Mouse (Mus musculus) heart, embryonic 13.5 days (tissue): ENCODE measurements at regions not wholly inside any gene's neighbourhood (a gene's known extent, or its start where the extent isn't known, plus 50 kb on each side); places are given as distances from the start of the nearest gene placed in this dataset.
A peak's percentile ranks its signal among the peaks of the same experiment; 100 is the strongest.

ENCODE experiments used
- ATAC-seq: fragments of 200-750 bp; cut with Nextera tagmentation; 2 replicates; pipeline ENCODE4 v1.8.0; 2017; ENCODE audit warnings: moderate TSS enrichment; ENCODE audit not compliant: insufficient number of reproducible peaks, low FRiP score, low TSS enrichment; ENCODE audit errors: extremely low read depth
- H3K27ac ChIP-seq: fragments of 300-500 bp; sonication (generic); replicated peaks from 2 replicates; pipeline ENCODE4 v1.5.1; 2015; ENCODE audit warnings: moderate library complexity, mild to moderate bottlenecking, inconsistent platforms
- H3K27me3 ChIP-seq: fragments of 300-500 bp; sonication (generic); replicated peaks from 2 replicates; pipeline ENCODE4 v1.6.1; 2015; ENCODE audit warnings: mild to moderate bottlenecking, inconsistent platforms
- H3K36me3 ChIP-seq: fragments of 300-500 bp; sonication (generic); 2 replicates; pipeline ENCODE4 v1.6.1; 2015; ENCODE audit warnings: mild to moderate bottlenecking, inconsistent platforms
- H3K4me1 ChIP-seq: fragments of 300-500 bp; sonication (generic); 2 replicates; pipeline ENCODE4 v1.6.1; 2015; ENCODE audit warnings: inconsistent platforms
- H3K4me2 ChIP-seq: fragments of 300-500 bp; sonication (generic); 2 replicates; pipeline ENCODE4 v1.6.1; 2015; ENCODE audit warnings: inconsistent platforms, mild to moderate bottlenecking, moderate library complexity
- H3K4me3 ChIP-seq: fragments of 300-500 bp; sonication (generic); 2 replicates; pipeline ENCODE4 v1.5.1; 2015; ENCODE audit warnings: moderate library complexity, mild to moderate bottlenecking, inconsistent platforms
- H3K9ac ChIP-seq: fragments of 300-500 bp; sonication (generic); 2 replicates; pipeline ENCODE4 v1.6.1; 2015; ENCODE audit warnings: inconsistent platforms, mild to moderate bottlenecking, moderate library complexity
- H3K9me3 ChIP-seq: fragments of 300-500 bp; sonication (generic); 2 replicates; pipeline ENCODE4 v1.6.1; 2016; ENCODE audit warnings: inconsistent platforms
- WGBS: fragments of 180-500 bp; shearing (Covaris S2); methylation state at CpG from one replicate; pipeline ENCODE4 v1.1.7; 2015; ENCODE audit warnings: mixed read lengths; 5-methylcytosine and 5-hydroxymethylcytosine counted together

GRCm38 (mm10) chr2:61344556-61345131 lies 233.7 kb upstream of the Tank start:
- no peak overlapping the region for H3K27ac ChIP-seq
- ATAC-seq = no peak
- no peak overlapping the region for H3K4me2 ChIP-seq

GRCm38 (mm10) chr2:61341254-61341653 lies 237.1 kb upstream of the Tank start:
- no peaks in the 10 kb centered on the region for H3K36me3 ChIP-seq
- no peaks in the 10 kb centered on the region for H3K9me3 ChIP-seq
- 35% methylated on average over 5 of the region's 5 CpGs for WGBS
- H3K27me3 ChIP-seq = no peaks in the 10 kb centered on the region
- no peak overlapping the region for H3K9ac ChIP-seq
- peaks cover 10% of the 10 kb centered on the region for H3K4me1 ChIP-seq
- H3K4me2 ChIP-seq = peak overlapping the region; percentile 37
- no peak overlapping the region for H3K27ac ChIP-seq
- no peak for ATAC-seq
- no peak overlapping the region for H3K4me3 ChIP-seq

More at GRCm38 (mm10) chr2:61344556-61345131, 233.7 kb upstream of the Tank start:
- Histone ChIP-seq H3K9me3 (no peaks in the 10 kb centered on the region), H3K9ac (no peak overlapping the region), H3K27me3 (no peaks in the 10 kb centered on the region), H3K4me1 (peaks cover 10% of the 10 kb centered on the region), H3K36me3 (no peaks in the 10 kb centered on the region), H3K4me3 (no peak overlapping the region)
- 74% methylated on average over 16 of the region's 16 CpGs for WGBS

GRCm38 (mm10) chr2:61319226-61319625 lies 259.2 kb upstream of the Tank start:
- ATAC-seq = no peak
- no peaks in the 10 kb centered on the region for H3K4me1 ChIP-seq
- no peak overlapping the region for H3K27ac ChIP-seq
- no peaks in the 10 kb centered on the region for H3K9me3 ChIP-seq
- WGBS = 79% methylated on average over 4 of the region's 4 CpGs
- H3K27me3 ChIP-seq = no peaks in the 10 kb centered on the region
- no peak overlapping the region for H3K9ac ChIP-seq
- H3K4me3 ChIP-seq = no peak overlapping the region
- H3K4me2 ChIP-seq = no peak overlapping the region
- H3K36me3 ChIP-seq = no peaks in the 10 kb centered on the region

- 64% methylated on average over 4 of the region's 4 CpGs for WGBS
- Histone ChIP-seq H3K4me3 (no peak overlapping the region), H3K27me3 (no peaks in the 10 kb centered on the region), H3K4me2 (no peak overlapping the region), H3K9me3 (no peaks in the 10 kb centered on the region), H3K4me1 (no peaks in the 10 kb centered on the region), H3K9ac (no peak overlapping the region), H3K27ac (no peak overlapping the region), H3K36me3 (no peaks in the 10 kb centered on the region)
- no peak for ATAC-seq
Observed at GRCm38 (mm10) chr2:61310405-61310804, 268.0 kb upstream of the Tank start.

- Histone ChIP-seq H3K4me1 (no peaks in the 10 kb centered on the region), H3K9ac (no peak overlapping the region), H3K27me3 (no peaks in the 10 kb centered on the region), H3K9me3 (no peaks in the 10 kb centered on the region), H3K27ac (no peak overlapping the region), H3K4me2 (no peak overlapping the region), H3K36me3 (no peaks in the 10 kb centered on the region), H3K4me3 (no peak overlapping the region)
- no peak for ATAC-seq
- 80% methylated on average over 2 of the region's 2 CpGs for WGBS
Observed at GRCm38 (mm10) chr2:61309219-61309618, 269.2 kb upstream of the Tank start.

- Histone ChIP-seq H3K36me3 (no peaks in the 10 kb centered on the region), H3K4me2 (no peak overlapping the region), H3K4me1 (peaks cover 25% of the 10 kb centered on the region), H3K27ac (0 out of 2 replicates have a peak overlapping the region, but pooled peaks have one; percentile 20), H3K27me3 (no peaks in the 10 kb centered on the region), H3K4me3 (no peak overlapping the region), H3K9ac (no peak overlapping the region), H3K9me3 (no peaks in the 10 kb centered on the region)
- 18% methylated on average over 5 of the region's 5 CpGs for WGBS
- no peak for ATAC-seq
Observed at GRCm38 (mm10) chr2:61297135-61297534, 281.2 kb upstream of the Tank start.

GRCm38 (mm10) chr2:61296606-61297005 lies 281.8 kb upstream of the Tank start:
- no peak overlapping the region for H3K4me2 ChIP-seq
- H3K9ac ChIP-seq = no peak overlapping the region
- WGBS = 71% methylated on average over 6 of the region's 6 CpGs
- no peak overlapping the region for H3K4me3 ChIP-seq
- no peaks in the 10 kb centered on the region for H3K9me3 ChIP-seq
- no peaks in the 10 kb centered on the region for H3K36me3 ChIP-seq
- no peaks in the 10 kb centered on the region for H3K27me3 ChIP-seq
- peaks cover 25% of the 10 kb centered on the region for H3K4me1 ChIP-seq
- ATAC-seq = no peak
- peak overlapping the region; percentile 58 for H3K27ac ChIP-seq

GRCm38 (mm10) chr2:61295261-61295964 lies 283.0 kb upstream of the Tank start:
- peak overlapping the region; percentile 73 for H3K27ac ChIP-seq
- H3K4me2 ChIP-seq = no peak overlapping the region
- no peaks in the 10 kb centered on the region for H3K27me3 ChIP-seq
- no peaks in the 10 kb centered on the region for H3K36me3 ChIP-seq
- H3K4me3 ChIP-seq = no peak overlapping the region
- no peak for ATAC-seq
- peaks cover 25% of the 10 kb centered on the region for H3K4me1 ChIP-seq
- H3K9me3 ChIP-seq = no peaks in the 10 kb centered on the region
- 28% methylated on average over 6 of the region's 6 CpGs for WGBS
- no peak overlapping the region for H3K9ac ChIP-seq

GRCm38 (mm10) chr2:61288246-61288645 lies 290.1 kb upstream of the Tank start:
- ATAC-seq = no peak
- Histone ChIP-seq H3K27ac (no peak overlapping the region), H3K27me3 (no peaks in the 10 kb centered on the region), H3K4me3 (no peak overlapping the region), H3K36me3 (no peaks in the 10 kb centered on the region), H3K4me2 (no peak overlapping the region), H3K9ac (no peak overlapping the region), H3K4me1 (peaks cover 10% of the 10 kb centered on the region), H3K9me3 (no peaks in the 10 kb centered on the region)
- WGBS = 67% methylated on average over 2 of the region's 2 CpGs

- ATAC-seq = no peak
- peaks cover 6% of the 10 kb centered on the region for H3K4me1 ChIP-seq
- H3K27ac ChIP-seq = no peak overlapping the region
- no peaks in the 10 kb centered on the region for H3K27me3 ChIP-seq
- H3K9ac ChIP-seq = no peak overlapping the region
- H3K9me3 ChIP-seq = no peaks in the 10 kb centered on the region
- no peak overlapping the region for H3K4me2 ChIP-seq
- no peak overlapping the region for H3K4me3 ChIP-seq
- no peaks in the 10 kb centered on the region for H3K36me3 ChIP-seq
- 73% methylated on average over 6 of the region's 6 CpGs for WGBS
Observed at GRCm38 (mm10) chr2:61284706-61285105, 293.7 kb upstream of the Tank start.

- Histone ChIP-seq H3K27ac (no peak overlapping the region), H3K27me3 (no peaks in the 10 kb centered on the region), H3K4me2 (no peak overlapping the region), H3K36me3 (no peaks in the 10 kb centered on the region), H3K9ac (no peak overlapping the region), H3K9me3 (no peaks in the 10 kb centered on the region), H3K4me3 (no peak overlapping the region), H3K4me1 (peaks cover 6% of the 10 kb centered on the region)
- no peak for ATAC-seq
- 70% methylated on average over 9 of the region's 9 CpGs for WGBS
Observed at GRCm38 (mm10) chr2:61283829-61284601, 294.4 kb upstream of the Tank start.
